22 mouse cellular contexts compared by ENCODE assay signal in genomic region chr13:44469675-44470074, GRCm38 (mm10).
A peak's percentile ranks its signal among the peaks of the same experiment; 100 is the strongest.
DNase-seq lines count a peak whose midpoint lies in the region; ATAC-seq lines count a peak whose summit lies in the region.
"Had no signal": no experiment of that assay in that cellular context is flagged by ENCODE, and none has a peak within 500 bp of the region (broad histone marks: within the 10 kb centered on the region; RNA-seq: fewer than 3 reads in every experiment).

No protein-coding gene starts in this region.

- no peak overlapping the region for H3K4me2 ChIP-seq in limb, embryonic 13.5 days (replicated peaks)
- H3K4me2 ChIP-seq: forebrain, embryonic 15.5 days; heart, embryonic 15.5 days had no signal

- H3K4me1 ChIP-seq in limb, embryonic 13.5 days: peaks cover 21% of the 10 kb centered on the region
- H3K4me1 ChIP-seq in limb, embryonic 10.5 days: peaks cover 23% of the 10 kb centered on the region

- no peaks in the 10 kb centered on the region for H3K27me3 ChIP-seq in limb, embryonic 13.5 days
- 0 out of 2 replicates have a peak, but pooled peaks cover 3% of the 10 kb centered on the region for H3K27me3 ChIP-seq in limb, embryonic 10.5 days (ENCODE audit: low read depth, poor library complexity, severe bottlenecking)
- H3K27me3 ChIP-seq: forebrain, embryonic 15.5 days; heart, embryonic 15.5 days had no signal

- no peak for ATAC-seq in CD4-positive, CD25-positive, alpha-beta regulatory T cell, adult 4 months
- ATAC-seq in limb, embryonic 13.5 days (ENCODE audit: low FRiP score, low read depth): no peak
- ATAC-seq in megakaryocyte, adult 5-6 weeks (ENCODE audit: poor library complexity, severe bottlenecking): peak; percentile 35; the same call in 1 of the 2 replicates
- ATAC-seq: forebrain, embryonic 15.5 days; hindbrain, postnatal 0 days; intestine, postnatal 0 days had no signal

- no peak overlapping the region for H3K9ac ChIP-seq in limb, embryonic 13.5 days
- H3K9ac ChIP-seq: forebrain, embryonic 15.5 days; heart, embryonic 15.5 days; liver, embryonic 14.5 days had no signal

- no peak overlapping the region for H3K4me3 ChIP-seq in limb, embryonic 13.5 days
- no peak overlapping the region for H3K4me3 ChIP-seq in limb, embryonic 10.5 days
- H3K4me3 ChIP-seq: forebrain, embryonic 15.5 days; heart, embryonic 10.5 days; heart, embryonic 15.5 days had no signal

- peak; percentile 17 for DNase-seq in CD4-positive, CD25-positive, alpha-beta regulatory T cell, adult 2 months (ENCODE audit: low read depth, low spot score)
- no peak for DNase-seq in limb, embryonic 10.5 days (ENCODE audit: low spot score)
- DNase-seq in urinary bladder, postnatal 36 days (ENCODE audit: low spot score in 2 of 2): no peak
- DNase-seq in left cerebral cortex, adult 11 months (ENCODE audit: low spot score): no peak
- DNase-seq: cerebellum, adult 8-10 months; cerebellum, postnatal 36 days; embryo, embryonic 11 days; kidney, adult 9 months; layer of hippocampus, adult 9-11 months; liver; lung, adult 2 months; midbrain, embryonic 14.5 days had no signal

- no peaks in the 10 kb centered on the region for H3K36me3 ChIP-seq in limb, embryonic 13.5 days
- H3K36me3 ChIP-seq in limb, embryonic 10.5 days: no peaks in the 10 kb centered on the region
- H3K36me3 ChIP-seq: forebrain, embryonic 15.5 days; heart, embryonic 10.5 days; heart, embryonic 15.5 days had no signal

- H3K27ac ChIP-seq in limb, embryonic 13.5 days: peak overlapping the region; percentile 8; the same call in 1 of the 2 replicates
- no peak overlapping the region for H3K27ac ChIP-seq in limb, embryonic 10.5 days
- H3K27ac ChIP-seq: forebrain, embryonic 15.5 days; heart, embryonic 10.5 days; heart, embryonic 15.5 days; hindbrain, postnatal 0 days; liver, embryonic 14.5 days; macrophage had no signal

- no peaks in the 10 kb centered on the region for H3K9me3 ChIP-seq in limb, embryonic 13.5 days
- H3K9me3 ChIP-seq in limb, embryonic 10.5 days (replicated peaks): no peaks in the 10 kb centered on the region
- H3K9me3 ChIP-seq: forebrain, embryonic 15.5 days; heart, embryonic 10.5 days; heart, embryonic 15.5 days had no signal

- 79% methylated on average over 6 of the region's 6 CpGs for WGBS in limb, embryonic 13.5 days
- 89% methylated on average over 6 of the region's 6 CpGs for WGBS in limb, embryonic 10.5 days
